ENCODE assay signal across 18 mouse cellular contexts in genomic region chr11:4207655-4208054, GRCm38 (mm10). TPM values are rescaled to one million over a fixed set of nuclear protein-coding genes. Genes with fewer than 3 reads are reported as not detected.
"Had no signal": no experiment of that assay in that cellular context is flagged by ENCODE, and none has a peak within 500 bp of the region (broad histone marks: within the 10 kb centered on the region; RNA-seq: fewer than 3 reads in every experiment).

No protein-coding gene starts in this region.

- H3K9ac ChIP-seq: neural tube, embryonic 13.5 days; neural tube, embryonic 15.5 days; stomach, embryonic 15.5 days had no signal

- H3K27ac ChIP-seq: neural tube, embryonic 13.5 days; neural tube, embryonic 15.5 days; stomach, embryonic 15.5 days; stomach, postnatal 0 days had no signal

- H3K4me1 ChIP-seq: stomach, embryonic 15.5 days had no signal

- H3K4me3 ChIP-seq: neural tube, embryonic 13.5 days; neural tube, embryonic 15.5 days; stomach, embryonic 15.5 days had no signal

- H3K9me3 ChIP-seq: neural tube, embryonic 13.5 days; neural tube, embryonic 15.5 days; stomach, embryonic 15.5 days had no signal

- H3K27me3 ChIP-seq: neural tube, embryonic 13.5 days; neural tube, embryonic 15.5 days; stomach, embryonic 15.5 days had no signal

- DNase-seq: retina, postnatal 1 day; right cerebral cortex, adult 18-20 months; right cerebral cortex, postnatal 14 days; right cerebral cortex, postnatal 25 days; right cerebral cortex, postnatal 4 days; spleen, adult 18-20 months; thymus, adult 18-20 months; thymus, adult 2 months; thymus, postnatal 14 days; thymus, postnatal 25 days; thymus, postnatal 36 days; thymus, postnatal 4 days had no signal

- H3K4me2 ChIP-seq: neural tube, embryonic 13.5 days; neural tube, embryonic 15.5 days; stomach, embryonic 15.5 days had no signal

RNA-seq across cellular contexts. Expression of gene Osm, which starts 28.6 kb away (rescaled TPM):
- polyA plus RNA-seq: neural tube, embryonic 13.5 days; neural tube, embryonic 15.5 days; stomach, embryonic 14.5 days; testis, adult 2 months had no signal
